Mouse (Mus musculus) embryonic facial prominence, embryonic 15.5 days (tissue): Measurements from ENCODE around the gene Lrch1. TPM values are rescaled to one million over a fixed set of nuclear protein-coding genes. Genes with fewer than 3 reads are reported as not detected.

Source experiments
- ATAC-seq: fragments of 200-750 bp; cut with Nextera tagmentation; 2 replicates; pipeline ENCODE4 v1.8.0; 2017; ENCODE audit warnings: low read depth, moderate TSS enrichment; ENCODE audit not compliant: insufficient number of reproducible peaks, low FRiP score, low TSS enrichment
- H3K27ac ChIP-seq: fragments of 300-500 bp; sonication (generic); replicated peaks from 2 replicates; pipeline ENCODE4 v1.5.1; 2015; ENCODE audit warnings: mild to moderate bottlenecking, inconsistent platforms
- H3K27me3 ChIP-seq: fragments of 300-500 bp; sonication (generic); 2 replicates; pipeline ENCODE4 v1.6.1; 2015; ENCODE audit warnings: inconsistent platforms
- H3K36me3 ChIP-seq: fragments of 300-500 bp; sonication (generic); 2 replicates; pipeline ENCODE4 v1.6.1; 2015; ENCODE audit warnings: mild to moderate bottlenecking, inconsistent platforms
- H3K4me1 ChIP-seq: fragments of 300-500 bp; sonication (generic); 2 replicates; pipeline ENCODE4 v1.6.1; 2015; ENCODE audit warnings: inconsistent platforms
- H3K4me2 ChIP-seq: fragments of 300-500 bp; sonication (generic); replicated peaks from 2 replicates; pipeline ENCODE4 v1.6.1; 2015; ENCODE audit warnings: mild to moderate bottlenecking, inconsistent platforms
- H3K4me3 ChIP-seq: fragments of 300-500 bp; sonication (generic); replicated peaks from 2 replicates; pipeline ENCODE4 v1.5.1; 2015; ENCODE audit warnings: mild to moderate bottlenecking, inconsistent platforms
- H3K9ac ChIP-seq: fragments of 300-500 bp; sonication (generic); 2 replicates; pipeline ENCODE4 v1.6.1; 2015; ENCODE audit warnings: inconsistent platforms
- H3K9me3 ChIP-seq: fragments of 300-500 bp; sonication (generic); replicated peaks from 2 replicates; pipeline ENCODE4 v1.6.1; 2016; ENCODE audit warnings: inconsistent platforms
- WGBS: fragments of 180-500 bp; shearing (Covaris S2); methylation state at CpG from one replicate; pipeline ENCODE4 v1.1.7; 2015; 5-methylcytosine and 5-hydroxymethylcytosine counted together
- polyA plus RNA-seq: library from polyadenylated mRNA; unstranded; fragments of >200 nt; fragmentation: Nextera tagmentation; extraction: Ambion mirVana; gene quantifications from 2 replicates; pipeline ENCODE4 v1.2.1, GENCODE M21; 2015

Lrch1 gene
- polyA plus RNA-seq, 1 experiment from 2014 or later, result 18.8 TPM

- peaks cover 50% of the 10 kb centered on the region for H3K36me3 ChIP-seq
- H3K4me1 ChIP-seq, result no peaks in the 10 kb centered on the region
- H3K9me3 ChIP-seq, result 0 out of 2 replicates have a peak, but pooled peaks cover 3% of the 10 kb centered on the region
- H3K4me2 ChIP-seq, result no peak overlapping the region
- H3K27me3 ChIP-seq, result no peaks in the 10 kb centered on the region
- no peak overlapping the region for H3K4me3 ChIP-seq
- 87% methylated on average over 16 of the region's 16 CpGs for WGBS
- H3K27ac ChIP-seq, result no peak overlapping the region
- no peak for ATAC-seq
- no peak overlapping the region for H3K9ac ChIP-seq
Observed at GRCm38 (mm10) chr14:74798063-74798890, 149.4 kb downstream of the Lrch1 start.

DNA sequence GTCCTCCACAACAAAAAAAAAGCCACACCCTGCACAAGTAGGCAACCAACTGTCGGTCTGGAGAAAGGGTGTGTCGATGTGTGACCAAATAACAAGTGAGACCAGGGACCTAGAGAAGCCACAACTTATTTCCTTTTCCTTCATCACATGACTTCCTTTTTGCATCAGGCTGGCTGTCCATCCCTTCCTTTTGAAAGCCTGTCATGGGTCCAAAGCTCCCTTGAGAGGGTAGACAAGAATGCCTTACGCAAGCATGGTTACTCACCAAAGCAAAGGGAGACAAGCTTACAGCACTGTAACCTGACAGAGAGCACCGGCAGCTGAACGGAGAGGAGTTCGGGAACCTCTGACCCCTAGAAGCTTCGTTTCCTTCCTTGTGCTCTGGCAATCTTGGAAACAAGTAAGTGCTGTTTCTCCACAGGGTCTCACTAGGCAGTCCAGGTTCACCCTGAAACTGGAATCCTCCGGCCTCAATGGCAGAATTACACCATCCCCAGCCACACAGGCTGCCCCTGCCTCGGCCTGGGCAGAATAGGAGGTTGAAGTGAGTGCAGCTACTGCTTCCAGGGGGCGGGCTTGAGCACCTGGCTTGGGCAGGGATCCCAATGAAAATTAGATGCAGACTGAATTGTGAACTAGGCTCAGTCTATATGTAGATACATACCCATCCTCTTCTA, 150.2 kb downstream of the Lrch1 start:
- no peak overlapping the region for H3K4me2 ChIP-seq
- 84% methylated on average over 10 of the region's 10 CpGs for WGBS
- H3K4me3 ChIP-seq, result no peak overlapping the region
- H3K9me3 ChIP-seq, result 0 out of 2 replicates have a peak, but pooled peaks cover 3% of the 10 kb centered on the region
- no peaks in the 10 kb centered on the region for H3K27me3 ChIP-seq
- no peaks in the 10 kb centered on the region for H3K4me1 ChIP-seq
- ATAC-seq, result no peak
- peaks cover 50% of the 10 kb centered on the region for H3K36me3 ChIP-seq
- H3K27ac ChIP-seq, result no peak overlapping the region
- H3K9ac ChIP-seq, result no peak overlapping the region

DNA sequence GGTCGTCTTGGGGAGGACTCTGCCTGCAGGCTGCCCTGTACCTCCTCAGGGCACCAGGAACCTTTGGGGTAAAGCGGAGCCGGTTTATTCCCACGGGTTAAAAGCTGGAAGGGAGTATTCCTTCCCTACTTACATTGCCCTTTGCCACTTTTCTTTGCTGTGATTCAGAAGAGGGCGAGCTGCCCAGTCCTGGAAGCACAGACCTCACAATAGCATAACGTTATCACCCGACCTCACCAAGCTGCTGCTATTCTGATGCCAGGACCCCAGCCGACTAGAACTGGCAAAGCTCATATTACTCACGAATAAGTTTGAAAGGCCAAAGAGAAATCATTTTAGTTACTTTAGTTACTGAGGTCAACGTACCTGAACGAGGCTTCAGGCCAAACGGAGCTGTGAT, 152.7 kb downstream of the Lrch1 start:
- no peak for ATAC-seq
- no peak overlapping the region for H3K9ac ChIP-seq
- H3K36me3 ChIP-seq, result peaks cover 37% of the 10 kb centered on the region
- no peaks in the 10 kb centered on the region for H3K9me3 ChIP-seq
- WGBS, result 75% methylated on average over 12 of the region's 12 CpGs
- no peak overlapping the region for H3K4me2 ChIP-seq
- no peak overlapping the region for H3K27ac ChIP-seq
- H3K27me3 ChIP-seq, result no peaks in the 10 kb centered on the region
- no peak overlapping the region for H3K4me3 ChIP-seq
- no peaks in the 10 kb centered on the region for H3K4me1 ChIP-seq

GRCm38 (mm10) chr14:74792793-74793192, 154.9 kb downstream of the Lrch1 start:
- 67% methylated on average over 6 of the region's 6 CpGs for WGBS
- no peak for ATAC-seq

GRCm38 (mm10) chr14:74790535-74790934, 157.1 kb downstream of the Lrch1 start:
- H3K9ac ChIP-seq, result no peak overlapping the region
- H3K4me2 ChIP-seq, result no peak overlapping the region
- H3K27me3 ChIP-seq, result no peaks in the 10 kb centered on the region
- no peak for ATAC-seq
- peaks cover 26% of the 10 kb centered on the region for H3K36me3 ChIP-seq
- no peak overlapping the region for H3K4me3 ChIP-seq
- H3K4me1 ChIP-seq, result no peaks in the 10 kb centered on the region
- no peaks in the 10 kb centered on the region for H3K9me3 ChIP-seq
- no peak overlapping the region for H3K27ac ChIP-seq
- WGBS, result 86% methylated on average over 5 of the region's 5 CpGs

More at GRCm38 (mm10) chr14:74792793-74793192, 154.9 kb downstream of the Lrch1 start:
- Histone ChIP-seq H3K4me3 (no peak overlapping the region), H3K27ac (no peak overlapping the region), H3K9me3 (no peaks in the 10 kb centered on the region), H3K9ac (no peak overlapping the region), H3K4me1 (no peaks in the 10 kb centered on the region), H3K4me2 (no peak overlapping the region), H3K36me3 (peaks cover 33% of the 10 kb centered on the region), H3K27me3 (no peaks in the 10 kb centered on the region)

- WGBS, result 67% methylated on average over 8 of the region's 8 CpGs
Observed at GRCm38 (mm10) chr14:74788766-74789165, 158.9 kb downstream of the Lrch1 start.

DNA sequence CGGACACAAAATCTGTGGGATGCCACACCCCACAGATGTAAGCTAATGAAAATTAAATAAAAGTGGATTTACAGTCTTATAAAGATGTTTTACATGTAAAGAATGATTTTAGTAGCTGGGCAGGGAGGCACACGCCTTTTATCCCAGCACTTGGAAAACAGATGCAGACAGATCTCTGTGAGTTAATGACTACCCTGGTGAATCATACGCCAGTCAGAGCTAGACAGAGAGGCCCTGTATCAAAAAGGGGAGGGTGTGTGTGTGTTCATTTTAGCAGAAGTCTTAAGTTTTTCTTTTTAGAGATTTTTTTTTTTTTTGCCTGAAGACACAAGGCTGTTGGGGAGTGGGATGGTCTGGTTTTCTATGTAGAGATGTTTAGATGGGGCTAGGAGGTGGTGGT, 160.0 kb downstream of the Lrch1 start:
- Histone ChIP-seq H3K9ac (no peak overlapping the region), H3K4me1 (no peaks in the 10 kb centered on the region), H3K9me3 (no peaks in the 10 kb centered on the region), H3K4me3 (no peak overlapping the region), H3K27ac (no peak overlapping the region), H3K36me3 (peaks cover 30% of the 10 kb centered on the region), H3K27me3 (no peaks in the 10 kb centered on the region), H3K4me2 (no peak overlapping the region)
- WGBS, result 58% methylated on average over 3 of the region's 3 CpGs
- no peak for ATAC-seq

More at GRCm38 (mm10) chr14:74788766-74789165, 158.9 kb downstream of the Lrch1 start:
- Histone ChIP-seq H3K27me3 (no peaks in the 10 kb centered on the region), H3K36me3 (peaks cover 27% of the 10 kb centered on the region), H3K4me3 (no peak overlapping the region), H3K4me1 (no peaks in the 10 kb centered on the region), H3K9ac (no peak overlapping the region), H3K27ac (no peak overlapping the region), H3K4me2 (no peak overlapping the region), H3K9me3 (no peaks in the 10 kb centered on the region)
- no peak for ATAC-seq

DNA sequence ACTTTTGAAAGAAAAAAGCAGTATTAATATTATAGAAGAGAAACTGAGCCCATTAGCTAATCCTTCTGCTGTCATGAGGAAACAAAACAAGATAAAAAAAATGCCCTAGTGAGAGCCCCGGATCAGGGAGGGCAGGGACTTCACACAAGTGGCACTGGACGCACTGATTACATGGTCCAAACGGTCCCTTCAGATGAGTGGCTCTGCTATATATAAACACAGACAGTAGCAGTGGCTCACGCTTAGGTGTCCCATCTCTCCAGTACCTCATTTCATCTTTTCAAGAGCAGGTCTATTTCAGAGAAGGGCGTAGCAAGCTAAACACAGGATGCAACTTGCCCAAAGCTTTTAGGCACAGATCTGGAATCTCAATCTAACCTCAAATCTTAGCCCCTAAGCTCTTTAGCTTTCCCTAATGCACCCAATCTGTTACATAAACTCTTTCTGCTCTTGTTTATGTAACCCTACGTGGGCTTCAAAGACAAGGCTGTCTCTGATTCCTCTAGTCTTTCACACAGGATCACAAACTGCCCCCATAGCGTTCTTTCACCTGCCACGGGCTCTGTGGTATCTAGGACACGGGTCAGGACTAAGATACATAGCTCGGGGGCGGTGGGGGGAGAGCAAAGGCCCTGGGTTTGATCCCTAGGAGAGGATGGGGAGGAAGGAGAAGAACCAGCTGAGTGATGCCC, 163.3 kb downstream of the Lrch1 start:
- no peak overlapping the region for H3K4me2 ChIP-seq
- H3K9ac ChIP-seq, result no peak overlapping the region
- no peaks in the 10 kb centered on the region for H3K9me3 ChIP-seq
- ATAC-seq, result no peak
- peaks cover 26% of the 10 kb centered on the region for H3K36me3 ChIP-seq
- H3K4me3 ChIP-seq, result no peak overlapping the region
- WGBS, result 64% methylated on average over 11 of the region's 11 CpGs
- no peak overlapping the region for H3K27ac ChIP-seq
- no peaks in the 10 kb centered on the region for H3K4me1 ChIP-seq
- no peaks in the 10 kb centered on the region for H3K27me3 ChIP-seq

DNA sequence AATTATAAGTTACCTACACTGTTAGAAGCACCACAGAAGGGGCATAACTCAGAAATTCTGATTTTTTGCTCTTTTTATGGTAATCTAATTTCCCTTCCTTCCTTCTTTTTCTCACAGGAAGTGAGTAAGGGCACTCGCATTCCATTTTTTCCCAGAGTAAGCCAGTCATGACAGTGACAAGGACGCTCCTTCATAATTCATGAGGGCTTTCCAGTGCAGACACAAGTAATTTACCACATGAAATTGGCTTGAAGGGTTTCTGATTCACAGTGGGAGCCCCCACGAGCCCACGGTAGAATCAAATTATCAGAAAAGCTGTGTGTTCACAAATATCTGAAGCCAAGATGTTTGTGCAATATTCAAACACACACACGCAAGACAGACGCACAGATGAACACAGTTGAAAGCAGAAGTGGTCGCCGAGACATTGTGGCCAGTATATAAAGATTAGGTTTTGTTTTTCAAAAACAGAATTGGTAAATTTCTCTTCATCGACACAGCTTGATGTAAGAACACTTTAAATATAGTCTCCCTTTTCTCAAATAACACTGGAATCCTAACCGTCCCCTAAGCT, 173.5 kb downstream of the Lrch1 start:
- ATAC-seq, result no peak
- no peaks in the 10 kb centered on the region for H3K27me3 ChIP-seq
- H3K27ac ChIP-seq, result no peak overlapping the region
- no peaks in the 10 kb centered on the region for H3K9me3 ChIP-seq
- WGBS, result 65% methylated on average over 10 of the region's 10 CpGs
- H3K36me3 ChIP-seq, result peaks cover 35% of the 10 kb centered on the region
- no peak overlapping the region for H3K9ac ChIP-seq
- no peaks in the 10 kb centered on the region for H3K4me1 ChIP-seq
- no peak overlapping the region for H3K4me2 ChIP-seq
- H3K4me3 ChIP-seq, result no peak overlapping the region

DNA sequence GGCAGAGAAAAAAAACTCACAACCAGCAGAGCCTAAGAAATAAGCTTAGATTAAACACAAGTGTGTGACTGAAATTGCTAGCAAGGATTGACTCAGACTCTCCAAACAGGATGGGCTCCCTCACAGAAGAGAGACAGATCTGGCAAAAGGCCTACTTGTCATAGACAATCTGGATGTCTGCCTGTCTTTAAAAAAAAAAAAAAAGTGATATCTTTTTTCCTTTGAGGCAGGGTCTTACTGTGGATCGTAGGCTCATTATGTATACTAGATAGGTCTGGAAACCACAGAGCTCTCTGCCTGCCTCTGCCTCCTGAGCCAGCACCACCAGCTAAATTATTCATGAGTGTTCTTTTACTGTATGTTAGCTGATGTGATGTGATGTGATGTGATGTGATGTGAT, 179.8 kb downstream of the Lrch1 start:
- Histone ChIP-seq H3K4me1 (no peaks in the 10 kb centered on the region), H3K27me3 (no peaks in the 10 kb centered on the region), H3K9ac (no peak overlapping the region), H3K27ac (no peak overlapping the region), H3K9me3 (no peaks in the 10 kb centered on the region), H3K4me2 (no peak overlapping the region), H3K36me3 (peaks cover 34% of the 10 kb centered on the region), H3K4me3 (no peak overlapping the region)
- WGBS, result 63% methylated on average over 1 of the region's 1 CpGs
- no peak for ATAC-seq
